Mouse (Mus musculus) midbrain, embryonic 16.5 days (tissue): ENCODE measurements around the gene Nono. TPM values are rescaled to one million over a fixed set of nuclear protein-coding genes. Genes with fewer than 3 reads are reported as not detected.

Source experiments
- ATAC-seq: fragments of 200-750 bp; cut with Nextera tagmentation; 2 replicates; pipeline ENCODE4 v1.8.0; 2017; ENCODE audit warnings: moderate TSS enrichment
- H3K27ac ChIP-seq: fragments of 300-500 bp; sonication (generic); 2 replicates; pipeline ENCODE4 v1.5.1; 2014; ENCODE audit warnings: mild to moderate bottlenecking, low read length, mixed read lengths
- H3K27me3 ChIP-seq: fragments of 300-500 bp; sonication (generic); 2 replicates; pipeline ENCODE4 v1.6.1; 2014; ENCODE audit warnings: low read depth, low read length, mixed read lengths; ENCODE audit not compliant: control insufficient read depth, insufficient read depth
- H3K36me3 ChIP-seq: fragments of 300-500 bp; sonication (generic); 2 replicates; pipeline ENCODE4 v1.6.1; 2014; ENCODE audit warnings: mild to moderate bottlenecking, low read length, moderate library complexity, mixed read lengths; ENCODE audit not compliant: control insufficient read depth, insufficient read depth
- H3K4me1 ChIP-seq: fragments of 300-500 bp; sonication (generic); 2 replicates; pipeline ENCODE4 v1.6.1; 2014; ENCODE audit warnings: mild to moderate bottlenecking, low read length, mixed read lengths; ENCODE audit not compliant: control insufficient read depth, insufficient read depth
- H3K4me2 ChIP-seq: fragments of 300-500 bp; sonication (generic); 2 replicates; pipeline ENCODE4 v1.6.1; 2014; ENCODE audit warnings: mild to moderate bottlenecking, low read length, mixed read lengths
- H3K4me3 ChIP-seq: fragments of 300-500 bp; sonication (generic); 2 replicates; pipeline ENCODE4 v1.5.1; 2014; ENCODE audit warnings: low read depth, mild to moderate bottlenecking, low read length, moderate library complexity, mixed read lengths
- H3K9ac ChIP-seq: fragments of 300-500 bp; sonication (generic); 2 replicates; pipeline ENCODE4 v1.6.1; 2014; ENCODE audit warnings: low read depth, low read length, mixed read lengths
- H3K9me3 ChIP-seq: fragments of 300-500 bp; sonication (generic); replicated peaks from 2 replicates; pipeline ENCODE4 v1.6.1; 2014; ENCODE audit warnings: mild to moderate bottlenecking, low read length, mixed read lengths; ENCODE audit not compliant: control insufficient read depth, poor library complexity, severe bottlenecking
- WGBS: fragments of 180-500 bp; shearing (Covaris S2); extraction: QIAGEN DNeasy Blood & Tissue Kit; methylation state at CpG from one replicate; pipeline ENCODE4 v1.1.7; 2014; 5-methylcytosine and 5-hydroxymethylcytosine counted together
- polyA plus RNA-seq: library from polyadenylated mRNA; unstranded; fragments of >200 nt; fragmentation: Nextera tagmentation; extraction: Ambion mirVana; gene quantifications from 2 replicates; pipeline ENCODE4 v1.2.1, GENCODE M21; 2015

Gene Nono
- polyA plus RNA-seq, result 292 and 324 TPM in 2 replicates

- peak; percentile 97 for ATAC-seq
- peak within 1 kb of the TSS; percentile 91 for H3K27ac ChIP-seq
- H3K4me2 ChIP-seq, result peak within 1 kb of the TSS; percentile 58
- H3K9ac ChIP-seq, result peak within 1 kb of the TSS; percentile 79
- no peaks in the 10 kb centered on the region for H3K9me3 ChIP-seq
- peaks cover 11% of the 10 kb centered on the region; the same call in 1 of the 2 replicates for H3K4me1 ChIP-seq
- no peaks in the 10 kb centered on the region for H3K27me3 ChIP-seq
- 20% methylated on average over 49 of the region's 51 CpGs for WGBS
- no peaks in the 10 kb centered on the region for H3K36me3 ChIP-seq
- H3K4me3 ChIP-seq, result peak within 1 kb of the TSS; percentile 66
Observed at GRCm38 (mm10) chrX:101429142-101429949, at the start of gene Nono. Gene Nono (plus strand): TSS chrX:101429318.

- no peak overlapping the region for H3K4me3 ChIP-seq
- H3K36me3 ChIP-seq, result no peaks in the 10 kb centered on the region
- H3K9me3 ChIP-seq, result no peaks in the 10 kb centered on the region
- H3K9ac ChIP-seq, result no peak overlapping the region
- H3K27me3 ChIP-seq, result no peaks in the 10 kb centered on the region; the same call in 1 of the 2 replicates
- H3K27ac ChIP-seq, result no peak overlapping the region
- no peak for ATAC-seq
- 89% methylated on average over 1 of the region's 1 CpGs for WGBS
- no peaks in the 10 kb centered on the region; the same call in none of the 2 replicates for H3K4me1 ChIP-seq
- H3K4me2 ChIP-seq, result no peak overlapping the region
Observed at GRCm38 (mm10) chrX:101379744-101380143, 49.4 kb upstream of the Nono start.

GRCm38 (mm10) chrX:101383455-101383854, 45.7 kb upstream of the Nono start:
- Histone ChIP-seq H3K4me2 (peak overlapping the region; percentile 54; the same call in 1 of the 2 replicates), H3K36me3 (no peaks in the 10 kb centered on the region), H3K4me1 (peaks cover 3% of the 10 kb centered on the region), H3K9ac (no peak overlapping the region), H3K27me3 (no peaks in the 10 kb centered on the region; the same call in 1 of the 2 replicates), H3K9me3 (no peaks in the 10 kb centered on the region), H3K4me3 (no peak overlapping the region), H3K27ac (no peak overlapping the region)
- WGBS, result 28% methylated on average over 18 of the region's 18 CpGs
- 0 out of 2 replicates have a peak, but pooled peaks have one; percentile 20 for ATAC-seq

- Histone ChIP-seq H3K27ac (peak overlapping the region; percentile 58), H3K27me3 (no peaks in the 10 kb centered on the region), H3K9me3 (no peaks in the 10 kb centered on the region), H3K9ac (peak overlapping the region; percentile 62), H3K36me3 (no peaks in the 10 kb centered on the region), H3K4me3 (peak overlapping the region; percentile 32), H3K4me2 (peak overlapping the region; percentile 54), H3K4me1 (peaks cover 3% of the 10 kb centered on the region)
- peak; percentile 77 for ATAC-seq
- 22% methylated on average over 32 of the region's 32 CpGs for WGBS
Observed at GRCm38 (mm10) chrX:101384439-101385137, 44.5 kb upstream of the Nono start.

- no peak overlapping the region for H3K9ac ChIP-seq
- no peaks in the 10 kb centered on the region for H3K9me3 ChIP-seq
- H3K36me3 ChIP-seq, result no peaks in the 10 kb centered on the region
- no peak for ATAC-seq
- H3K27me3 ChIP-seq, result no peaks in the 10 kb centered on the region
- WGBS, result 34% methylated on average over 4 of the region's 4 CpGs
- no peak overlapping the region for H3K27ac ChIP-seq
- peaks cover 3% of the 10 kb centered on the region for H3K4me1 ChIP-seq
- no peak overlapping the region for H3K4me3 ChIP-seq
- no peak overlapping the region for H3K4me2 ChIP-seq
Observed at GRCm38 (mm10) chrX:101386222-101386621, 42.9 kb upstream of the Nono start.

GRCm38 (mm10) chrX:101388866-101389537, 40.1 kb upstream of the Nono start:
- WGBS, result 55% methylated on average over 5 of the region's 5 CpGs
- peak; percentile 49; the same call in 1 of the 2 replicates for ATAC-seq
- no peak overlapping the region for H3K9ac ChIP-seq
- no peaks in the 10 kb centered on the region for H3K36me3 ChIP-seq
- no peaks in the 10 kb centered on the region for H3K27me3 ChIP-seq
- H3K4me2 ChIP-seq, result no peak overlapping the region
- no peaks in the 10 kb centered on the region for H3K9me3 ChIP-seq
- H3K4me3 ChIP-seq, result no peak overlapping the region
- H3K4me1 ChIP-seq, result peaks cover 3% of the 10 kb centered on the region; the same call in 1 of the 2 replicates
- peak overlapping the region; percentile 26; the same call in 1 of the 2 replicates for H3K27ac ChIP-seq

- Histone ChIP-seq H3K9ac (no peak overlapping the region), H3K27ac (no peak overlapping the region), H3K27me3 (peaks cover 4% of the 10 kb centered on the region), H3K4me2 (no peak overlapping the region), H3K9me3 (no peaks in the 10 kb centered on the region), H3K4me1 (no peaks in the 10 kb centered on the region), H3K4me3 (no peak overlapping the region), H3K36me3 (no peaks in the 10 kb centered on the region)
- ATAC-seq, result no peak
- 69% methylated on average over 2 of the region's 2 CpGs for WGBS
Observed at GRCm38 (mm10) chrX:101394341-101394740, 34.8 kb upstream of the Nono start.

- WGBS, result 18% methylated on average over 11 of the region's 11 CpGs
- ATAC-seq, result no peak
- peaks cover 4% of the 10 kb centered on the region for H3K27me3 ChIP-seq
Observed at GRCm38 (mm10) chrX:101396459-101396858, 32.7 kb upstream of the Nono start.

More at GRCm38 (mm10) chrX:101396459-101396858, 32.7 kb upstream of the Nono start:
- Histone ChIP-seq H3K9me3 (no peaks in the 10 kb centered on the region), H3K27ac (no peak overlapping the region), H3K4me1 (no peaks in the 10 kb centered on the region), H3K36me3 (no peaks in the 10 kb centered on the region), H3K9ac (no peak overlapping the region), H3K4me2 (no peak overlapping the region), H3K4me3 (no peak overlapping the region)
